In the genomic region with DNA sequence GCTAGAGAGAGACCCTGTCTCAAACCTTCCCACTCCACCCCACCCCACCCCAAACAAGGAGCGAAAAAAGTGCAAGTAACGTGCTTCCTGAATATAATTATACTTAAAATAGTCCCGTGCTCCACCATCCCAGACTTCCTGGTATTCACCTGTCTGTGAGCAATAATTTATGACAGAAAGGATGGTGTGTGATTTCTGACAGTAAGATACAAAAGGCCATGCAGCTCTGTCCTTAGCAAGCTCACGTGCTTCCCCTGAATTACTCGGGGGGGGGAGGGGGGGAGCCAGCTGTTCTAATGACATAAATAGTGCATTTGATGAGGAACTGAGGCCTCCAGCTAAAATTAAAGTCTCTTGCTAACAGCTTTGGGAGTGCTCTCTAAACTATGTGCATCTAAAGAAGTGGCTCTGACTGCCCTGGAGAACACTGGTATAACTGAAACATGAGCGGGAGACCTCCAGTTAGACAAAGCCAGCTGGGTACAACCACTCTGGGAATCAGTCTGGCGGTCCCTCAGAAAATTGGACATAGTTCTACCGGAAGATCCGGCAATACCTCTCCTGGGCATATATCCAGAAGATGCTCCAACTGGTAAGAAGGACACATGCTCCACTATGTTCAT, we compare ENCODE assay signal across 17 mouse cellular contexts. TPM values are rescaled to one million over a fixed set of nuclear protein-coding genes. Genes with fewer than 3 reads are reported as not detected.
DNase-seq lines count a peak whose midpoint lies in the region; ATAC-seq and TF ChIP-seq lines count a peak whose summit lies in the region.
"Had no signal": no experiment of that assay in that cellular context is flagged by ENCODE, and none has a peak within 500 bp of the region (broad histone marks: within the 10 kb centered on the region; RNA-seq: fewer than 3 reads in every experiment).

No protein-coding gene starts in this region.

- TF ChIP-seq CTCF in forebrain, postnatal 0 days (IDR thresholded peaks at IDR 0.05; ENCODE audit: low read depth): no peak

- H3K27ac ChIP-seq in forebrain, postnatal 0 days (ENCODE audit: low read depth, low read length): 0 out of 2 replicates have a peak overlapping the region, but pooled peaks have one; percentile 21
- H3K27ac ChIP-seq in forebrain, embryonic 12.5 days: no peak overlapping the region
- H3K27ac ChIP-seq in lung, embryonic 16.5 days (ENCODE audit: low read length): peak overlapping the region; percentile 1; the same call in 1 of the 2 replicates
- H3K27ac ChIP-seq in neural tube, embryonic 14.5 days (ENCODE audit: low read depth, low read length): 0 out of 2 replicates have a peak overlapping the region, but pooled peaks have one; percentile 10
- H3K27ac ChIP-seq: embryonic facial prominence, embryonic 12.5 days; limb, embryonic 15.5 days; stomach, postnatal 0 days had no signal

- no peaks in the 10 kb centered on the region for H3K27me3 ChIP-seq in forebrain, postnatal 0 days (ENCODE audit: insufficient read depth, low read length)
- H3K27me3 ChIP-seq in forebrain, embryonic 12.5 days: no peaks in the 10 kb centered on the region
- no peaks in the 10 kb centered on the region for H3K27me3 ChIP-seq in lung, embryonic 16.5 days (ENCODE audit: control insufficient read depth, insufficient read depth, low read depth, low read length)
- no peaks in the 10 kb centered on the region for H3K27me3 ChIP-seq in neural tube, embryonic 14.5 days (ENCODE audit: control insufficient read depth, insufficient read depth, low read length)
- H3K27me3 ChIP-seq: embryonic facial prominence, embryonic 12.5 days; limb, embryonic 15.5 days had no signal

- ATAC-seq in forebrain, postnatal 0 days: peak; percentile 34
- ATAC-seq in forebrain, embryonic 12.5 days (ENCODE audit: low FRiP score): no peak
- ATAC-seq in lung, embryonic 16.5 days (ENCODE audit: low read depth): peak; percentile 71
- ATAC-seq in neural tube, embryonic 14.5 days (ENCODE audit: low read depth): no peak
- ATAC-seq: forebrain, embryonic 14.5 days; hindbrain, embryonic 16.5 days had no signal

- H3K4me3 ChIP-seq in forebrain, postnatal 0 days (ENCODE audit: low read depth, low read length): no peak overlapping the region
- no peak overlapping the region for H3K4me3 ChIP-seq in forebrain, embryonic 12.5 days (replicated peaks)
- H3K4me3 ChIP-seq in lung, embryonic 16.5 days (ENCODE audit: low read length): no peak overlapping the region
- H3K4me3 ChIP-seq in neural tube, embryonic 14.5 days (ENCODE audit: low read depth, low read length): no peak overlapping the region
- H3K4me3 ChIP-seq: embryonic facial prominence, embryonic 12.5 days; limb, embryonic 15.5 days had no signal

- 0 out of 2 replicates have a peak, but pooled peaks cover 3% of the 10 kb centered on the region for H3K4me1 ChIP-seq in forebrain, postnatal 0 days (ENCODE audit: insufficient read depth)
- peaks cover 7% of the 10 kb centered on the region for H3K4me1 ChIP-seq in forebrain, embryonic 12.5 days
- 0 out of 2 replicates have a peak, but pooled peaks cover 7% of the 10 kb centered on the region for H3K4me1 ChIP-seq in lung, embryonic 16.5 days (replicated peaks; ENCODE audit: control insufficient read depth, insufficient read depth, low read length)
- H3K4me1 ChIP-seq in neural tube, embryonic 14.5 days (ENCODE audit: control insufficient read depth, insufficient read depth, low read length): peaks cover 4% of the 10 kb centered on the region; the same call in 1 of the 2 replicates

- H3K4me2 ChIP-seq in forebrain, postnatal 0 days (ENCODE audit: low read depth): no peak overlapping the region
- no peak overlapping the region for H3K4me2 ChIP-seq in forebrain, embryonic 12.5 days
- H3K4me2 ChIP-seq in lung, embryonic 16.5 days (ENCODE audit: low read depth, low read length): no peak overlapping the region
- H3K4me2 ChIP-seq in neural tube, embryonic 14.5 days (ENCODE audit: low read depth, low read length): no peak overlapping the region
- H3K4me2 ChIP-seq: embryonic facial prominence, embryonic 12.5 days; limb, embryonic 15.5 days had no signal

- H3K9me3 ChIP-seq in forebrain, postnatal 0 days (ENCODE audit: low read length): no peaks in the 10 kb centered on the region
- no peaks in the 10 kb centered on the region for H3K9me3 ChIP-seq in forebrain, embryonic 12.5 days
- H3K9me3 ChIP-seq in lung, embryonic 16.5 days (ENCODE audit: control insufficient read depth, low read length): no peaks in the 10 kb centered on the region
- no peaks in the 10 kb centered on the region for H3K9me3 ChIP-seq in neural tube, embryonic 14.5 days (ENCODE audit: control insufficient read depth, low read length)
- H3K9me3 ChIP-seq: embryonic facial prominence, embryonic 12.5 days; limb, embryonic 15.5 days had no signal

- peaks cover 18% of the 10 kb centered on the region; the same call in 1 of the 2 replicates for H3K36me3 ChIP-seq in forebrain, postnatal 0 days (ENCODE audit: insufficient read depth)
- peaks cover 35% of the 10 kb centered on the region for H3K36me3 ChIP-seq in forebrain, embryonic 12.5 days (replicated peaks)
- peaks cover 7% of the 10 kb centered on the region; the same call in 1 of the 2 replicates for H3K36me3 ChIP-seq in lung, embryonic 16.5 days (ENCODE audit: control insufficient read depth, insufficient read depth, low read length)
- H3K36me3 ChIP-seq in neural tube, embryonic 14.5 days (ENCODE audit: control insufficient read depth, insufficient read depth, low read length): peaks cover 9% of the 10 kb centered on the region; the same call in 1 of the 2 replicates

- no peak for DNase-seq in forebrain, postnatal 0 days
- DNase-seq in lung, postnatal 36 days: no peak
- DNase-seq in kidney, adult 18-20 months: peak; percentile 21
- no peak for DNase-seq in frontal cortex, postnatal 14 days (ENCODE audit: low spot score in 2 of 2)
- no peak for DNase-seq in testis, postnatal 14 days (ENCODE audit: low spot score)
- DNase-seq: adrenal gland, adult 8-10 months; cerebellum, adult 8-10 months; layer of hippocampus, adult 9-11 months; right cerebral cortex, postnatal 14 days had no signal

- H3K9ac ChIP-seq in forebrain, postnatal 0 days: no peak overlapping the region
- H3K9ac ChIP-seq in forebrain, embryonic 12.5 days: no peak overlapping the region
- H3K9ac ChIP-seq in lung, embryonic 16.5 days (ENCODE audit: low read length): no peak overlapping the region
- no peak overlapping the region for H3K9ac ChIP-seq in neural tube, embryonic 14.5 days (replicated peaks; ENCODE audit: low read depth, low read length)
- H3K9ac ChIP-seq: embryonic facial prominence, embryonic 12.5 days; limb, embryonic 15.5 days had no signal

- WGBS in forebrain, postnatal 0 days: 58% methylated on average over 9 of the region's 9 CpGs
- 83% methylated on average over 9 of the region's 9 CpGs for WGBS in forebrain, embryonic 12.5 days
- 62% methylated on average over 9 of the region's 9 CpGs for WGBS in lung, embryonic 16.5 days
- WGBS in neural tube, embryonic 14.5 days: 39% methylated on average over 9 of the region's 9 CpGs

RNA-seq across cellular contexts. Expression of a gene that starts 9.3 kb away (rescaled TPM):
- total RNA-seq in forebrain, postnatal 0 days (2014; rRNA removed): 19.9 and 21.7 TPM in 2 replicates
- 2.4 and 2.5 TPM in 2 replicates for polyA plus RNA-seq in forebrain, postnatal 0 days (2015; fragmentation: Nextera tagmentation; extraction: Ambion mirVana)
- polyA plus RNA-seq in forebrain, embryonic 12.5 days (2016; fragmentation: Nextera tagmentation; extraction: Ambion mirVana): 6.3 and 8.0 TPM in 2 replicates
- 1.2 and 1.5 TPM in 2 replicates for polyA plus RNA-seq in lung, embryonic 16.5 days (2015; fragmentation: Nextera tagmentation; extraction: Ambion mirVana)
- 2.7 and 3.5 TPM in 2 replicates for polyA plus RNA-seq in neural tube, embryonic 14.5 days (2014; fragmentation: Nextera tagmentation; extraction: Ambion mirVana)

Comparison
In these comparisons a context has a peak if more than half of its experiments do, and no peak if none do; other contexts are left out.
1. ATAC-seq: peak in forebrain, postnatal 0 days (single experiment) and lung, embryonic 16.5 days (single experiment); none in forebrain, embryonic 12.5 days (single experiment) and neural tube, embryonic 14.5 days (single experiment).